Mouse (Mus musculus) CD4-positive helper T cell, adult 2 months (primary cell): ENCODE measurements around the gene Thbd.

Experiments
- DNase-seq: peaks from one replicate; pipeline ENCODE4 v3.0.0-alpha.2; 2012; ENCODE audit warnings: low read depth, missing footprints, low spot score

The Thbd gene

GRCm38 (mm10) chr2:148386927-148387326 is 21.1 kb downstream of the Thbd start:
- DNase-seq = no peak

- DNase-seq = no peak
These were observed 21.5 kb downstream of the Thbd start for GRCm38 (mm10) chr2:148386476-148386875.

- DNase-seq = no peak
These were observed 26.9 kb downstream of the Thbd start for GRCm38 (mm10) chr2:148381076-148381475.

- DNase-seq = no peak
These were observed 28.0 kb downstream of the Thbd start for GRCm38 (mm10) chr2:148379899-148380413.

- DNase-seq = no peak
These were observed 29.1 kb downstream of the Thbd start for GRCm38 (mm10) chr2:148378817-148379342.

GRCm38 (mm10) chr2:148375326-148376150 is 32.5 kb downstream of the Thbd start:
- DNase-seq = no peak

GRCm38 (mm10) chr2:148373602-148374071 is 34.4 kb downstream of the Thbd start:
- DNase-seq = no peak

GRCm38 (mm10) chr2:148371743-148372630 is 36.0 kb downstream of the Thbd start:
- no peak for DNase-seq

- no peak for DNase-seq
These were observed 42.8 kb downstream of the Thbd start for GRCm38 (mm10) chr2:148365227-148365626.

GRCm38 (mm10) chr2:148364536-148364935 is 43.5 kb downstream of the Thbd start:
- no peak for DNase-seq

GRCm38 (mm10) chr2:148357145-148357544 is 50.8 kb downstream of the Thbd start:
- no peak for DNase-seq
